Mouse (Mus musculus): Measurements from ENCODE around the gene Tex19.2. TPM values are rescaled to one million over a fixed set of nuclear protein-coding genes. Genes with fewer than 3 reads are reported as not detected.

Gene Tex19.2
- total RNA-seq, 4 experiments from 2014 or later = not detected

Other genes with a start within 250 kb of the Tex19.2 start
- gene Ccdc57, start 185.8 kb downstream of the Tex19.2 start, total RNA-seq (2022) = 10 to 100 TPM in 1 of 4 experiments, 1 to 10 TPM in 3; 9.0 to 10.0 (median 9.5) TPM
- gene Slc16a3, start 170.2 kb downstream of the Tex19.2 start, total RNA-seq (2022) = 10 to 100 TPM in 1 of 4 experiments, 1 to 10 TPM in 3; 2.1 to 11.0 (median 7.0) TPM
- 100 to 1,000 TPM; 120 to 153 (median 134) TPM for gene Csnk1d, start 127.3 kb downstream of the Tex19.2 start, total RNA-seq (2022)
- not detected for gene Cd7, start 79.3 kb downstream of the Tex19.2 start, total RNA-seq (2022)
- gene Sectm1b, start 55.1 kb downstream of the Tex19.2 start, total RNA-seq (2022) = not detected
- not detected for gene Sectm1a, start 37.5 kb downstream of the Tex19.2 start, total RNA-seq (2022)
- gene Tex19.1, start 27.5 kb upstream of the Tex19.2 start, total RNA-seq (2022) = not detected
- gene Uts2r, start 41.6 kb upstream of the Tex19.2 start, total RNA-seq (2022) = under 1 TPM; 0.22 to 0.45 (median 0.40) TPM
- 10 to 100 TPM; 21.6 to 27.6 (median 26.1) TPM for gene Hexdc, start 85.8 kb upstream of the Tex19.2 start, total RNA-seq (2022)
- gene Ogfod3, start 86.0 kb upstream of the Tex19.2 start, total RNA-seq (2022) = 10 to 100 TPM in 1 of 4 experiments, 1 to 10 TPM in 3; 4.4 to 12.7 (median 7.1) TPM
- 10 to 100 TPM; 22.1 to 25.3 (median 24.3) TPM for gene Cybc1, start 110.6 kb upstream of the Tex19.2 start, total RNA-seq (2022)
- 10 to 100 TPM; 42.9 to 71.2 (median 51.7) TPM for gene Narf, start 118.6 kb upstream of the Tex19.2 start, total RNA-seq (2022)
- gene Foxk2, start 141.3 kb upstream of the Tex19.2 start, total RNA-seq (2022) = 10 to 100 TPM; 65.3 to 83.7 (median 78.3) TPM
- gene Wdr45b, start 235.8 kb upstream of the Tex19.2 start, total RNA-seq (2022) = 10 to 100 TPM; 54.5 to 70.7 (median 61.0) TPM